Mouse (Mus musculus) cerebellum, postnatal 36 days (tissue): Measurements from ENCODE around the gene Serpina3b.

Source experiments
- DNase-seq, 2 experiments: peaks; one replicate each; pipeline ENCODE4 v3.0.0; 2021 to 2022; ENCODE audit warnings: mixed read lengths in 2 of 2

The Serpina3b gene

GRCm38 (mm10) chr12:104178577-104178976, 50.8 kb downstream of the Serpina3b start:
- no peak for DNase-seq

GRCm38 (mm10) chr12:104178987-104179386, 51.2 kb downstream of the Serpina3b start:
- DNase-seq = no peak

- no peak for DNase-seq
These were observed 57.2 kb downstream of the Serpina3b start for GRCm38 (mm10) chr12:104185046-104185445.

- no peak for DNase-seq
These were observed 58.3 kb downstream of the Serpina3b start for GRCm38 (mm10) chr12:104186041-104186581.
